Mouse (Mus musculus) lung, postnatal 0 days (tissue): ENCODE measurements around the gene Mfsd6. TPM values are rescaled to one million over a fixed set of nuclear protein-coding genes. Genes with fewer than 3 reads are reported as not detected.

Experiments used
- ATAC-seq: fragments of 200-750 bp; cut with Nextera tagmentation; 2 replicates; pipeline ENCODE4 v1.8.0; 2017; ENCODE audit warnings: moderate library complexity
- DNase-seq: peaks from one replicate; pipeline ENCODE4 v3.0.0-alpha.2; 2016; ENCODE audit warnings: low spot score
- H3K27ac ChIP-seq: fragments of 300-500 bp; sonication (generic); 2 replicates; pipeline ENCODE4 v1.5.1; 2014; ENCODE audit warnings: antibody characterized with exemption, mild to moderate bottlenecking, low read length, mixed read lengths
- H3K27me3 ChIP-seq: fragments of 300-500 bp; sonication (generic); replicated peaks from 2 replicates; pipeline ENCODE4 v1.6.1; 2014; ENCODE audit warnings: low read length, mixed read lengths; ENCODE audit not compliant: insufficient read depth
- H3K36me3 ChIP-seq: fragments of 300-500 bp; sonication (generic); 2 replicates; pipeline ENCODE4 v1.6.1; 2014; ENCODE audit warnings: low read length, mixed read lengths; ENCODE audit not compliant: insufficient read depth
- H3K4me1 ChIP-seq: fragments of 300-500 bp; sonication (generic); 2 replicates; pipeline ENCODE4 v1.6.1; 2014; ENCODE audit warnings: antibody characterized with exemption, low read depth, low read length, mixed read lengths; ENCODE audit not compliant: insufficient read depth
- H3K4me2 ChIP-seq: fragments of 300-500 bp; sonication (generic); replicated peaks from 2 replicates; pipeline ENCODE4 v1.6.1; 2014; ENCODE audit warnings: low read depth, mild to moderate bottlenecking, low read length, moderate library complexity, mixed read lengths
- H3K4me3 ChIP-seq: fragments of 300-500 bp; sonication (generic); 2 replicates; pipeline ENCODE4 v1.5.1; 2014; ENCODE audit warnings: low read depth, low read length
- H3K9ac ChIP-seq: fragments of 300-500 bp; sonication (generic); replicated peaks from 2 replicates; pipeline ENCODE4 v1.6.1; 2014; ENCODE audit warnings: low read depth, mild to moderate bottlenecking
- H3K9me3 ChIP-seq: fragments of 300-500 bp; sonication (generic); 2 replicates; pipeline ENCODE4 v1.6.1; 2016; ENCODE audit warnings: low read length, mixed read lengths
- CTCF ChIP-seq: IDR thresholded peaks from 2 replicates; pipeline ENCODE4 v1.5.1; 2016; ENCODE audit warnings: antibody characterized with exemption, mild to moderate bottlenecking
- EP300 ChIP-seq: IDR thresholded peaks from 2 replicates; pipeline ENCODE4 v1.6.1; 2016; ENCODE audit warnings: antibody characterized with exemption, mild to moderate bottlenecking, control low read depth
- WGBS: fragments of 180-500 bp; shearing (Covaris S2); extraction: QIAGEN DNeasy Blood & Tissue Kit; methylation state at CpG from one replicate; pipeline ENCODE4 v1.1.7; 2014; 5-methylcytosine and 5-hydroxymethylcytosine counted together
- polyA plus RNA-seq: library from polyadenylated mRNA; unstranded; fragments of >200 nt; fragmentation: Nextera tagmentation; extraction: Ambion mirVana; gene quantifications from 2 replicates; pipeline ENCODE4 v1.2.1, GENCODE M21; 2015

The Mfsd6 gene
- polyA plus RNA-seq, 1 experiment from 2014 or later, result 4.2 TPM

GRCm38 (mm10) chr1:52663228-52663627, 64.0 kb downstream of the Mfsd6 start:
- Histone ChIP-seq H3K4me2 (no peak overlapping the region), H3K36me3 (no peaks in the 10 kb centered on the region), H3K4me1 (no peaks in the 10 kb centered on the region), H3K27me3 (no peaks in the 10 kb centered on the region), H3K9ac (no peak overlapping the region), H3K27ac (no peak overlapping the region), H3K9me3 (no peaks in the 10 kb centered on the region), H3K4me3 (no peak overlapping the region)
- DNase-seq, result no peak
- ATAC-seq, result no peak
- TF ChIP-seq CTCF (no peak), EP300 (no peak)
- WGBS, result 95% methylated on average over 7 of the region's 7 CpGs

DNA sequence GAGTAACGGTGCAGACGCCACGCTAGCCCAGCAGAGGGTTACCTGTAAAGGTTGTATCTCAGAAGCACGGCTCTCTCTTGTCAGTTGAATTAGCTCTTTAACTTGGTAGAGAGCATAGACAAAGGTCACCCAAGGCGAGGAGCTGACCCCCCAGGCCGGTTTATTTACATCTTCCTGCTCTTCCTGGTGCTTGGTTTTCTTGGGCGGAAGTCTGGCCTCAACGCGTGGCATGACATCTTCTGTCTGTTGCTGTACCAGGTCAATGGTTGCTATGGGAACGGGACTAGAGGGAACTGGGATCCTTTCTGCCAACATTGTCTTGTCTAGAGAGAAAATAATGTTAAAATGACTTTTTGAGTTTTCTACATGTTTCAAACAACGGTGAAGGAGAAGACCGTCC, 66.5 kb downstream of the Mfsd6 start:
- no peak overlapping the region for H3K9ac ChIP-seq
- no peaks in the 10 kb centered on the region for H3K27me3 ChIP-seq
- H3K9me3 ChIP-seq, result no peaks in the 10 kb centered on the region
- H3K4me3 ChIP-seq, result no peak overlapping the region
- H3K4me1 ChIP-seq, result no peaks in the 10 kb centered on the region
- no peak overlapping the region for H3K27ac ChIP-seq
- H3K4me2 ChIP-seq, result no peak overlapping the region
- WGBS, result 54% methylated on average over 12 of the region's 12 CpGs
- TF ChIP-seq EP300, result no peak
- TF ChIP-seq CTCF, result no peak
- no peak for DNase-seq
- ATAC-seq, result peak; percentile 16; the same call in 1 of the 2 replicates
- no peaks in the 10 kb centered on the region for H3K36me3 ChIP-seq

- H3K27me3 ChIP-seq, result no peaks in the 10 kb centered on the region
- no peaks in the 10 kb centered on the region for H3K9me3 ChIP-seq
- no peaks in the 10 kb centered on the region for H3K36me3 ChIP-seq
- H3K9ac ChIP-seq, result no peak overlapping the region
- H3K4me3 ChIP-seq, result no peak overlapping the region
- no peaks in the 10 kb centered on the region for H3K4me1 ChIP-seq
- ATAC-seq, result no peak
- no peak for DNase-seq
- WGBS, result 47% methylated on average over 2 of the region's 2 CpGs
- TF ChIP-seq CTCF (no peak), EP300 (no peak)
- H3K27ac ChIP-seq, result no peak overlapping the region
- no peak overlapping the region for H3K4me2 ChIP-seq
Measured at GRCm38 (mm10) chr1:52660278-52660677, 67.0 kb downstream of the Mfsd6 start.

GRCm38 (mm10) chr1:52658160-52658559, 69.1 kb downstream of the Mfsd6 start:
- Histone ChIP-seq H3K4me3 (no peak overlapping the region), H3K9me3 (no peaks in the 10 kb centered on the region), H3K4me1 (no peaks in the 10 kb centered on the region), H3K9ac (no peak overlapping the region), H3K36me3 (no peaks in the 10 kb centered on the region), H3K27me3 (no peaks in the 10 kb centered on the region), H3K4me2 (no peak overlapping the region), H3K27ac (no peak overlapping the region)
- TF ChIP-seq CTCF (no peak), EP300 (no peak)
- no peak for ATAC-seq
- DNase-seq, result no peak
- WGBS, result 81% methylated on average over 7 of the region's 7 CpGs

DNA sequence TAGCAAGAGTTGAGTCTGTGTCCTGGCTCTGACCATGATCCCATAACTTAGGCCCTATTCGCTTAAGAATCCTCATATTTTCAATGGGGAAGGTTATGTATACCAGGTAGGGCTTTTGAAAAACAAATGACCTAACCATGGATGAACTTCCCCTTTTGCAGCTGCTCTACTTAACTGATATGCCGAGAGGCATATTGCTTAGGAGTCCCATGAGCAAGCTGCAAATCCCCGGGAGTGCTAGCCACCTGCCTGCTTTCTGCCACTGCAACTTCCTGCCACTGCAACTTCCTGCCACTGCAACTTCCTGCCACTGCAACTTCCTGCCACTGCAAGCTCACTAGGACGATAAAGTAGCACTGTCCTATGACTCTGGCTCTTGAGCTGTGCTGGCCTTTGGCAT, 72.1 kb downstream of the Mfsd6 start:
- DNase-seq, result no peak
- WGBS, result 63% methylated on average over 4 of the region's 4 CpGs
- TF ChIP-seq EP300, result no peak
- TF ChIP-seq CTCF, result no peak

GRCm38 (mm10) chr1:52653366-52653765, 73.9 kb downstream of the Mfsd6 start:
- Histone ChIP-seq H3K36me3 (no peaks in the 10 kb centered on the region), H3K9me3 (no peaks in the 10 kb centered on the region), H3K4me2 (no peak overlapping the region), H3K27ac (no peak overlapping the region), H3K4me1 (peaks cover 5% of the 10 kb centered on the region), H3K9ac (no peak overlapping the region), H3K27me3 (no peaks in the 10 kb centered on the region), H3K4me3 (no peak overlapping the region)
- TF ChIP-seq CTCF (no peak), EP300 (0 out of 2 replicates have a peak, but pooled peaks have one; percentile 35)
- DNase-seq (peak; percentile 32), ATAC-seq (no peak)
- 54% methylated on average over 1 of the region's 1 CpGs for WGBS

More for the DNA sequence above, 72.1 kb downstream of the Mfsd6 start:
- Histone ChIP-seq H3K27ac (no peak overlapping the region), H3K36me3 (no peaks in the 10 kb centered on the region), H3K4me3 (no peak overlapping the region), H3K27me3 (no peaks in the 10 kb centered on the region), H3K9me3 (no peaks in the 10 kb centered on the region), H3K4me2 (no peak overlapping the region), H3K4me1 (peaks cover 5% of the 10 kb centered on the region), H3K9ac (no peak overlapping the region)
- no peak for ATAC-seq

DNA sequence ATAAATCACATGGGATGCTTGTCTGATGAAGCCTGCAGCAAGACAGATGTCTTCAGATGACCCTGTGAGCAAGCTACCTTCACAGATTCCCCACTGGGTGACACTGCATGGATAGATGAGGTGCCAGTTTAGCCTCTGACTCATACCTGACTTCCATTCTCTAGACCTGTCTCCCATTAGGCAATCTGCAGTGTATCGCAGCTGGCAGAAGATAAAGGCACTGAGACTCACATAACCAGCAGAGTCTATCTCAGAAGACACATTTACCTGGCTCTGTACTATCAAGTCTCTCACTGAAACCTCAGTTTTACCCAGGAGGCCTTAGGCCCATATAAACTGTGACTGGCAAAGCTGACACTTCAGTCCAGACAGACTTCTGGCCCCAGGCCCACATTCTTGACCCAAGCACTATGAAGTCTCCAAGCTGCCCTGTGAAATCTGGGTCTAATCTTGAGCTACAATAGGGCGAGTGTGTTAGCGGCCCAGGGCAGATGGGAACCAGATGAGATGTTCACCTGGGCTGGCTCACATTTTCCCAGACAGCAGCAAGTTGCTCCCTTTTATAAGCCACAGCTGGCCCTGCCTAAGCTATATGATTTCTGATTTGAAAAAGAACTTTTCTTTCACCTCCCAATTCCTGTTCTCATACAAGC, 74.5 kb downstream of the Mfsd6 start:
- no peaks in the 10 kb centered on the region for H3K9me3 ChIP-seq
- H3K4me2 ChIP-seq, result no peak overlapping the region
- H3K27me3 ChIP-seq, result no peaks in the 10 kb centered on the region
- no peak overlapping the region for H3K27ac ChIP-seq
- WGBS, result 53% methylated on average over 3 of the region's 3 CpGs
- H3K9ac ChIP-seq, result no peak overlapping the region
- H3K36me3 ChIP-seq, result no peaks in the 10 kb centered on the region
- peak; percentile 15 for DNase-seq
- H3K4me1 ChIP-seq, result peaks cover 5% of the 10 kb centered on the region
- TF ChIP-seq EP300 (no peak), CTCF (no peak)
- H3K4me3 ChIP-seq, result no peak overlapping the region
- ATAC-seq, result peak; percentile 46; the same call in 1 of the 2 replicates
